Mouse (Mus musculus): ENCODE results near the gene Tcp10c. TPM values are rescaled to one million over a fixed set of nuclear protein-coding genes. Genes with fewer than 3 reads are reported as not detected.
"Not testable (repeated sequence)": the region's sequence is repeated elsewhere in the genome, so short reads cannot be mapped to it uniquely, and the experiment has no call there.

The Tcp10c gene
- polyA plus RNA-seq, 1 experiment from 2014 or later, result not detected

GRCm38 (mm10) chr17:13337931-13338330 is 16.4 kb upstream of the Tcp10c start:
- 61% methylated on average over 1 of the region's 1 CpGs for WGBS
- not testable (repeated sequence) for H3K27me3 ChIP-seq (ENCODE audit: control insufficient read depth, insufficient read depth, low read length); H3K27ac ChIP-seq (ENCODE audit: low read length); H3K9ac ChIP-seq (ENCODE audit: low read length); H3K4me2 ChIP-seq (ENCODE audit: low read depth, low read length); H3K36me3 ChIP-seq (ENCODE audit: control insufficient read depth, insufficient read depth); H3K4me3 ChIP-seq (ENCODE audit: low read length); H3K4me1 ChIP-seq (ENCODE audit: control insufficient read depth, insufficient read depth, low read length); H3K9me3 ChIP-seq (replicated peaks; ENCODE audit: control insufficient read depth, low read length); ATAC-seq (replicated peaks; ENCODE audit: extremely low read depth, insufficient read depth, low FRiP score)

- ATAC-seq (replicated peaks; ENCODE audit: extremely low read depth, insufficient read depth, low FRiP score); H3K36me3 ChIP-seq (ENCODE audit: control insufficient read depth, insufficient read depth); H3K9me3 ChIP-seq (replicated peaks; ENCODE audit: control insufficient read depth, low read length); H3K9ac ChIP-seq (ENCODE audit: low read length); H3K27me3 ChIP-seq (ENCODE audit: control insufficient read depth, insufficient read depth, low read length); H3K4me3 ChIP-seq (ENCODE audit: low read length); H3K4me2 ChIP-seq (ENCODE audit: low read depth, low read length); H3K27ac ChIP-seq (ENCODE audit: low read length); H3K4me1 ChIP-seq (ENCODE audit: control insufficient read depth, insufficient read depth, low read length): not testable (repeated sequence)
- 73% methylated on average over 1 of the region's 1 CpGs for WGBS
Measured at GRCm38 (mm10) chr17:13340071-13340470, 14.3 kb upstream of the Tcp10c start.

GRCm38 (mm10) chr17:13345923-13346322 is 8.4 kb upstream of the Tcp10c start:
- not testable (repeated sequence) for H3K4me1 ChIP-seq (ENCODE audit: control insufficient read depth, insufficient read depth, low read length); H3K36me3 ChIP-seq (ENCODE audit: control insufficient read depth, insufficient read depth); H3K27ac ChIP-seq (ENCODE audit: low read length); H3K4me2 ChIP-seq (ENCODE audit: low read depth, low read length); H3K9ac ChIP-seq (ENCODE audit: low read length); ATAC-seq (replicated peaks; ENCODE audit: extremely low read depth, insufficient read depth, low FRiP score); H3K27me3 ChIP-seq (ENCODE audit: control insufficient read depth, insufficient read depth, low read length); H3K4me3 ChIP-seq (ENCODE audit: low read length); H3K9me3 ChIP-seq (replicated peaks; ENCODE audit: control insufficient read depth, low read length)
- whole genome bisulfite sequencing, result no CpG with 5 or more reads among the region's 4 CpGs

DNA sequence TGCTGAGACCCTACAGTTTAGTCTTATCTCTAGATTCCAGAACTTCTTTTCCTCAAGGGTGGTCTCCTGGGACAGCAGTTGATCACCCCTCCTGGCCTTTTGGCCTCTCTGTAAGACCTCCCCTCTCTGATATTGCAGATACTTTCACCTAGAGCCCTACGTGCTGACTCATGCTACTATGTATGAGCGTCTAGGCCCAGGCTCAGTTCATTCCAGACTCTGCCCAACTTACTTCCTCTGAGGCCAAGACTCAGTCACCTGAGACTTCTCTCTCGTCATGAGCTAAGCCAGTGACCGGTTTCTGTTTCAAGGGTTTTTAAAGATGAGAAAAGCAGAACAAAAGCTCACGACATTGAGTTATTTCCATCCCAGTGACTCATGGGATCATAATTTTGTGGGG is 4.8 kb upstream of the Tcp10c start:
- not testable (repeated sequence) for H3K36me3 ChIP-seq (ENCODE audit: control insufficient read depth, insufficient read depth); H3K4me2 ChIP-seq (ENCODE audit: low read depth, low read length); H3K4me1 ChIP-seq (ENCODE audit: control insufficient read depth, insufficient read depth, low read length); H3K27me3 ChIP-seq (ENCODE audit: control insufficient read depth, insufficient read depth, low read length); H3K4me3 ChIP-seq (ENCODE audit: low read length); ATAC-seq (replicated peaks; ENCODE audit: extremely low read depth, insufficient read depth, low FRiP score); H3K9ac ChIP-seq (ENCODE audit: low read length); H3K27ac ChIP-seq (ENCODE audit: low read length); H3K9me3 ChIP-seq (replicated peaks; ENCODE audit: control insufficient read depth, low read length)
- 76% methylated on average over 4 of the region's 5 CpGs for WGBS

DNA sequence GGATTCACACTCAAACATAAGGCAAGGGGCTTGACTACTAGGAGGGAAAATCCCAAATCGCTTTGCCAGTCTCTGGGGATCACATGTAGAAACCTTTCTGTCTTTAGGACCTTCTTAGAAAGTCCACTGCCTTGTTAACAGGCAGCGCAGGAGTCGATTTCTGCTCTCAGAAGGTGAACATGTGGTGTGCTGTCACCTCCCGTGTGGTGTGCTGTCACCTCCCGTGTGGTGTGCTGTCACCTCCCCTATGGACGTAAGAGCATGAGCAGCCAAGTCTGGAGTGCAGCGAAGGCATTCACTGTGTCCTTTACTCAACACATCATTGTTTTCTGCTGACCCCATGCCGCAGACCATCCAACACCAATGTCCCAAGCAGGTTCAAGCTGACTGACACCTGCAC is 1.1 kb upstream of the Tcp10c start:
- not testable (repeated sequence) for H3K27ac ChIP-seq (ENCODE audit: low read length); H3K9ac ChIP-seq (ENCODE audit: low read length); H3K27me3 ChIP-seq (ENCODE audit: control insufficient read depth, insufficient read depth, low read length); H3K4me1 ChIP-seq (ENCODE audit: control insufficient read depth, insufficient read depth, low read length); H3K4me2 ChIP-seq (ENCODE audit: low read depth, low read length); H3K4me3 ChIP-seq (ENCODE audit: low read length); ATAC-seq (replicated peaks; ENCODE audit: extremely low read depth, insufficient read depth, low FRiP score); H3K36me3 ChIP-seq (ENCODE audit: control insufficient read depth, insufficient read depth)
- H3K9me3 ChIP-seq (replicated peaks; ENCODE audit: control insufficient read depth, low read length), result peaks cover 11% of the 10 kb centered on the region; the same call in 1 of the 2 replicates
- WGBS, result 74% methylated on average over 8 of the region's 8 CpGs

DNA sequence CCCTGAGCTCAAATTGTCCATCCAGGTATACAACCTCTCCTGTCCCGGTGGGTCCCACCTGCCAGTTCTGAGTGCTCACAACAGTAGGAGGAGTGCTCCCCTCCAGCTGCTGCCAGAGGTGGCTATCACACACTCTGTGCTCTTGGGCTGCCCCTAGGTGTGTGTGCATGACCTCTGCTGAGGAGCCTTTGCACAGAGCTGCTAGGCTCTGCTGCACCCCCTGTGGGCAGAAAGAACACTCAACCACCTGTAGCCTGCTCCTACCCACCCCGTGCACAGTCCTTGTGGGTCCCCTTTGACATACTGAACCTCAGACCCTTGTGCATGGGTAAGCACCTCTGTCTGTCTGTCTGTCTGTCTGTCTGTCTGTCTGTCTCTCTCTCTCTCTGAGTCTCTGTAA is 8.1 kb downstream of the Tcp10c start:
- H3K4me1 ChIP-seq (ENCODE audit: control insufficient read depth, insufficient read depth, low read length); H3K27ac ChIP-seq (ENCODE audit: low read length); H3K4me3 ChIP-seq (ENCODE audit: low read length); H3K27me3 ChIP-seq (ENCODE audit: control insufficient read depth, insufficient read depth, low read length); H3K36me3 ChIP-seq (ENCODE audit: control insufficient read depth, insufficient read depth); H3K9ac ChIP-seq (ENCODE audit: low read length); H3K4me2 ChIP-seq (ENCODE audit: low read depth, low read length); H3K9me3 ChIP-seq (replicated peaks; ENCODE audit: control insufficient read depth, low read length); ATAC-seq (replicated peaks; ENCODE audit: extremely low read depth, insufficient read depth, low FRiP score): not testable (repeated sequence)
- WGBS, result 72% methylated on average over 2 of the region's 2 CpGs

- 78% methylated on average over 3 of the region's 5 CpGs for WGBS
- H3K27me3 ChIP-seq (ENCODE audit: control insufficient read depth, insufficient read depth, low read length); H3K4me1 ChIP-seq (ENCODE audit: control insufficient read depth, insufficient read depth, low read length); H3K36me3 ChIP-seq (ENCODE audit: control insufficient read depth, insufficient read depth); H3K4me3 ChIP-seq (ENCODE audit: low read length); H3K4me2 ChIP-seq (ENCODE audit: low read depth, low read length); ATAC-seq (replicated peaks; ENCODE audit: extremely low read depth, insufficient read depth, low FRiP score); H3K9me3 ChIP-seq (replicated peaks; ENCODE audit: control insufficient read depth, low read length); H3K9ac ChIP-seq (ENCODE audit: low read length); H3K27ac ChIP-seq (ENCODE audit: low read length): not testable (repeated sequence)
Measured at GRCm38 (mm10) chr17:13363773-13364172, 9.4 kb downstream of the Tcp10c start.

- not testable (repeated sequence) for H3K4me3 ChIP-seq (ENCODE audit: low read length); H3K4me2 ChIP-seq (ENCODE audit: low read depth, low read length); H3K9me3 ChIP-seq (replicated peaks; ENCODE audit: control insufficient read depth, low read length); H3K36me3 ChIP-seq (ENCODE audit: control insufficient read depth, insufficient read depth); H3K9ac ChIP-seq (ENCODE audit: low read length); H3K27ac ChIP-seq (ENCODE audit: low read length); ATAC-seq (replicated peaks; ENCODE audit: extremely low read depth, insufficient read depth, low FRiP score); H3K27me3 ChIP-seq (ENCODE audit: control insufficient read depth, insufficient read depth, low read length); H3K4me1 ChIP-seq (ENCODE audit: control insufficient read depth, insufficient read depth, low read length)
- WGBS, result 75% methylated on average over 9 of the region's 9 CpGs
Measured at GRCm38 (mm10) chr17:13364196-13364595, 9.8 kb downstream of the Tcp10c start.

DNA sequence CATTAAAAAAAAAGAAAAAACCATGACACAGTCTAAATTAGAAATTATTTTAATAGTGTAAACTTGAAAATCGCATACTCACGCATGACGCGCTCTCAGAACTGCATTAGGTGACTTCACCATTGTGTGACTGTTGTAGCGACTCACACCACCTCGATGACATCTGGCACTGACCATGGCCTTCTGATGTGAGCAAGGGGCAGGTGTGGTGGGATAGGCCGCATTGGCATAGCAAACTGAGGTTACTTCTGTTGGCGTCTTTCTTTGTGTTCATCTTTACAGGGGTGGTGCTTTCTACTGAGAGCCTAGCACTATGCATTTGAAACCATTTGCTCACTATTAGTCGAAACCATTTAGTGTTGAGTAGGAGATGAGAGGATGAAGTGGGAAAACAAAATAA is 12.8 kb downstream of the Tcp10c start:
- ATAC-seq (replicated peaks; ENCODE audit: extremely low read depth, insufficient read depth, low FRiP score); H3K9ac ChIP-seq (ENCODE audit: low read length); H3K9me3 ChIP-seq (replicated peaks; ENCODE audit: control insufficient read depth, low read length); H3K4me3 ChIP-seq (ENCODE audit: low read length); H3K36me3 ChIP-seq (ENCODE audit: control insufficient read depth, insufficient read depth); H3K4me2 ChIP-seq (ENCODE audit: low read depth, low read length); H3K4me1 ChIP-seq (ENCODE audit: control insufficient read depth, insufficient read depth, low read length); H3K27ac ChIP-seq (ENCODE audit: low read length); H3K27me3 ChIP-seq (ENCODE audit: control insufficient read depth, insufficient read depth, low read length): not testable (repeated sequence)
- WGBS, result 88% methylated on average over 9 of the region's 9 CpGs

- not testable (repeated sequence) for H3K36me3 ChIP-seq (ENCODE audit: control insufficient read depth, insufficient read depth); H3K9ac ChIP-seq (ENCODE audit: low read length); ATAC-seq (replicated peaks; ENCODE audit: extremely low read depth, insufficient read depth, low FRiP score); H3K27ac ChIP-seq (ENCODE audit: low read length); H3K4me2 ChIP-seq (ENCODE audit: low read depth, low read length); H3K4me3 ChIP-seq (ENCODE audit: low read length); H3K4me1 ChIP-seq (ENCODE audit: control insufficient read depth, insufficient read depth, low read length); H3K9me3 ChIP-seq (replicated peaks; ENCODE audit: control insufficient read depth, low read length); H3K27me3 ChIP-seq (ENCODE audit: control insufficient read depth, insufficient read depth, low read length)
- WGBS, result 69% methylated on average over 7 of the region's 7 CpGs
Measured at GRCm38 (mm10) chr17:13368658-13369057, 14.3 kb downstream of the Tcp10c start.
